Mouse (Mus musculus) fat pad, adult 2 months (tissue): Measurements from ENCODE around the gene Ccdc187.

Source experiments
- DNase-seq: peaks from one replicate; pipeline ENCODE4 v3.0.0-alpha.2; 2011; ENCODE audit warnings: low read depth, low spot score; ENCODE audit errors: extremely low read depth

Gene Ccdc187

DNA sequence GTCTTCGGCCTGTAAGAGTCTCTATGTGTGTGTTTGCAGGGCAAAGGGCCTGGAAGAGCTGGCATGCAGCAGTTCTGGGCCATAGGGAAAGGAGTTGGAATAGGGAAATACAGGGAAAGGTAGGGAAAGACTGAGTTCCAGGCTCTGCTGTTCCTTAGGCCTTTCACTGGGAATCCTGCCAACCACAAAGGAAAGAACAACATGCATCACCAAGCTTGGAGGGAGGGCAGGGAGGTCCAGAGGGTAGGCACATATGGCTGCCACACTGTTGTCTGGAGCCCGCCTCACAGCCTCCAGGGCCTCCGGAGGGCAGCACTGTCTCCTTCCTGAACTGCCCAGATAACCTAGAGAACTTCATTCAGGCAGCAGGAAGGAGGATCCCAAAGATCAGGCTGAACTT is 70.4 kb downstream of the Ccdc187 start:
- DNase-seq = no peak

DNA sequence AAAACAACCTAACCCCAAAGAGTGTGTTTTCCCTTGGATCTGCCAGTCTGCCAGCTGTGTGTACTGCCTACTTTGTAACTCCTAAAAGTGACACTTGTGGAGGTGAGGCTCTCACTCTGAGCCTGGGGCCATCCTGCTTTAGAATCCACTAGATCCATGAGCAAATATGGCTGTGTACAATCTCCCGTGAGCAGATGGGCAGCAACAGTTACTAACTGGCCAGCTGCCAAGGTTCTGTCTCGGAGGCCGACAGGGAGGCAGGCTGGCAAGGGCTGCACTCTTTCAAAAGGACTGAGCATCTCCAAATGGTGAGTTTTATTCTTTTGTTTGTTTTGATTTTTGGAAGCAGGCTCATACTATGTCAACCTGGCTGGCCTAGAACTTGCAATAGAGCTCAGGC is 79.8 kb downstream of the Ccdc187 start:
- no peak for DNase-seq

DNA sequence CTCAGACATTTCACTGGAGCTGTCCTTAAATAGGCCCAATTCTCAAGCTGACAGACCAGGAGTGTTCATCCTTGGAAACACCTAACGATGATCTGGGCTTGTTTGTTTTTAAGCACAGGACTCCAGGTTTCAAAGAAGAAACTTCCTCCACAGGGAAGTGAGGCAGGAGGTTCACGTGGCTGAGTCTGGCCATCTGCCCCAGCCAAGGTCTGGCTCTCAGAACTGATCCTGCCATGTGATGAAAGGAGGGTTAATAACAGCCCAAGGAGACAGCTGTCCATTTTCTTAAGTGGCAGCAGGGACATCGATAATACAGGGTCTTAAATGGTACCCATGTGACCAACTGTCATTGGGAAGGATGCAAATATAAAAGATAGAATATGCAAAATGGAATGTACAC is 84.8 kb downstream of the Ccdc187 start:
- DNase-seq = no peak

DNA sequence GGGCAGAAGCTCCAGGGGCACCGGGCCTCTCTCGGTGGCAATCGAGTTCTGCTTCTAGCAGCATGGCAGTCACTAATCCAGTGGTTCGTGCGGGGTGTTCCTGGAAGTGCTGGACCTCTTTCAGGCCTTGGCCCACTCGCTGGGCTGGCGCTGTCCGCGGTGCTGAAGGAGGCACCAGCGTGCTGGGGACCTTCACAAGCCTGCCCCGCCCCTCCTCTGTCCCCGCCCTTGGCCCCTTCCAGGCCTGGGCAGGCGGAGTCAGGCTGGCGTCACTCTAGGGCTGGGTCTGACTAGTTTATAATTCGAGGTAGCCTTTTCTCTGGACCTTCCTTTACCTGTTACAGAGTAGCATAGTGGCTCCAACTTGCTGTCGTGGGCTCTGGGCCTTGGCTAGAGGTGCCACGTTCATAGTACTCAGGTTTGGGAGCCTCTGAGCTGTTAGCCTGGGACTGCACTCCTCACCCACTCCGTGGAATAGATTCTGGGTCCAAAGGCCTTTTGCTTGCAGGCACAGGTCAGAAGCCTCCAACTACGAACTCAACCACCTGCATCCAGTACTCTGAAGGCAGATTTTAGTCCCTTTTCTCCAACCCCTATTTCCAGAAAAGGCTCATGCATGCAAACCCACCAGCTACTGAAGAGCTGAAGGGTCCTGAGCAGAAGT is 86.1 kb downstream of the Ccdc187 start, which contains the start of gene Lhx3:
Gene Lhx3 (minus strand): TSS at position 164 of the 664 bp plus-strand sequence.
- DNase-seq = no peak

DNA sequence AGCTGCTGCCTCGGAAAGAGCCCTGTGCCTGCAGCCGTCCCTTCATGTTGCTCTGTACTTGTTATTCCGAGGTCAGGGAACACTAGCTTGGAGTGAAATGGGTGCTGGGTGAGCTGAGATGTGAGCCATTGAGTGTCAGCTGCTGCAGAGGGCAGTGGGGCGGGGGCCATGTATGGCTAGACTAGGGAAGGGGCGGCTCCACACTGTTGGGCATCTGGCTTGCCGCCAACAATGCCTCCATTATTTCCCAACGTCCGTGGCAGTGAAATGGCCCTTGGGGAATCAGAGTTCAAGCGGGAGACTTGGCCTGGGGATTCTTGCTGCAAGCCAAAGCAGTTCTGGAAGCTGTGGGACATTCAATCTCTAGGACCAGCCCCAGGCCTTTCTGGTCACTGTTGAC is 86.8 kb downstream of the Ccdc187 start:
- no peak for DNase-seq

DNA sequence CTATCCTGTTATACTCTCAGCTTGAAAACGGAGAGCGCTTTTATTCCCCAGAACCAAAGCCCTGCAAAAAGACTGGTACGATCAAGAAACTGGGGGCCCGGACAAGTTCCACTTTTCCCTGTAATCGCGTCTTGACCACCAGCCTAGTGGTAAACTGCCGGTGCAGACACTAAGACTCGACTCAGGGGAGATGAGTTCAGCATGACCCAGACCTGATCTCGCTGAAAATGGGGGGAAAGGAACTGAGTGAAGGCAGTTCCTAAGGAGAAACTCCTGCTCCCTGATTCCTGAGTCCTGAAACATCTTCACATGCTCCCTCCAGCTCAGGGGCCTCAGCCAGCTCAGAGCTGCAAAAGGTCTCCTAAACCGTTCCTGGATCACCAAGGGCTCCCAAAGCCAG is 88.6 kb downstream of the Ccdc187 start:
- DNase-seq = no peak

DNA sequence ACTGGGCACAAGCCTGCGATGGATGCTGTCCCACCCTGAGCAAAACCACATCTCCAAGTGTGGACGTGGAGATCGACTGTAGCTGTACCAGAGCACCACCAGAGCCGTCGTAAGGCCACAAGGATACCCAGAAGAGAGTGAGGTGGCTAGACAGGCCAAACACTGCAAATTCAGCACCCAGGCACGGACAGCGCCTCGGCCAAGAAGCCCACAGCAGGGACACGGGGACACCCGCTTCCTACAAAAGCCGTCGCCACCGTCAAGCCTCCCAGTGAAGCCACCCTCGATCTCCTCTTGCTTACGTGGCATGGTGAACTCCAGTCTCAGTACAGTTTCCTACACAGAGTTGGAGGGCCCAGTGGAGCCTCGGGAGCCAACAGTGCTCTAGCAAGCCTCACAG is 89.2 kb downstream of the Ccdc187 start:
- DNase-seq = no peak

DNA sequence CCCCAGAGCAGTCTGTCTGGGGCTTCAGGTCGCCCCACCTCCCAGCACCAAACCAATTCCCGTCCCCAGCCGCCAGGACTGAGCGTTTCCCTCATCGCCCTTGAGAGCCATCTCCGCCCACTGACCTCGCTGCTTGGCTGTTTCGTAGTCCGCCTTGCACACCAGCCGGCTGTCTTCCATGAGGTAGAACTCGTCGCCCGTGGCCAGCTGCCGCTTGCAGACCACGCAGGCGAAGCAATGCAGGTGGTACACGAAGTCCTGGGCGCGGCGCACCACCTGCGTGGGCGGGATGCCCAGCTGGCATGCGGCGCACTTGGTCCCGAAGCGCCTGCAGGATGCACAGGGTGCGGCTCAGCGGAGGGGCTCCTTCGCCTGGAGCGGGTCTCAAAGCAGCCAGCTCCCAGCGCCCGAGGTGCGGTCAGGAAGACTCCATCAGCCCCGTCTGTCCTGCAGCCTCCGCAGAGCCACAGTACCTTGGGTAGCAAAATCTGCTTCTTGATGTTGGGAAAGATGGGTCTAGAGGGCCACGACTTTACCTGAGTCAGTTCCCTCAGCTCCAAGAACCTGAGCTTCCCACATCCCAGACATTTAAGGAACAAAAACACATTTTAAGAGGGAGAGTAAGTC is 91.4 kb downstream of the Ccdc187 start:
- no peak for DNase-seq

DNA sequence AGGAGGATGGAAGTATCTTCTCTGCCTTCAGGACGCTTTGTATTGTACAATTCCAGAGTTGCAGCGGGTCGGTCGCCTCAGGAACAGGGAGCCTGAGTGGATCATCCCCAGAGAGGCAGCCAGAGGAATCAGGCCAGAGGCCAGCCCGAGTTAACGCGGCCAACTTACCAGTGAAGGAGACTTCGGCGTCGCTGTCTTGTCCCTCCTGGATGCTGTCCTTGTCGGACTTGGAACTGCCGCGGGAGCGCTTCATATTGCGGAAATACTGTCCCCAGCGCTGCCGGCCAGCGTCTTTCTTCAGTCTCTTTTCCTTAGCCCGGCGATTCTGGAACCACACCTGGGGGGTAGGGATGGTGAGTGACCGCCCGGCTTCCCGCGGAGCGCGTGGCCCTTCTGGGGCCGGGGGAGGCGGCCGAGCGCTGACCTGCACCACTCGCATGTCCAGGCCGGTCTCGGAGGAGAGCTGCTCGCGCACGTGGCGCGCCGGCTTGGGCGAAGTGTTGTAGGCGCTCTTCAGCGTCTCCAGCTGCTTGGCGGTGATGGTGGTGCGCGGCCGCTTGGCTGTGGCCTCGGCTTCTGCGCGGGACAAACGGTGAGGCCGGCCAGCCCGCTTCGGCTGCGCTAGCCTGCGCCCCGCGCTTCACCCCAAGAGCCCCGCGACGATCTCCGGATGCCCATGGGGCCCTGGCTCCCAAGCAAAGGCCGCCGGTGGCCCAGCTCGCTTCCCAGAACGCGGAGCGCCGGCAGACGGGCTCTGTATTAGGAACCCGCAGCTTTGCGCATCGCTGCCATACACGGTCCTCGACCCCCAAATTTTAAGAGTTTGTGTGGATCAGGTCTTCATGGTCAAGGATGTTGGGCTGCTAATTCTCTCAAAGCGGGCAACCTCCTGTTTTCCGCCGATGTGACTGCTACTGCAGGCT is 92.2 kb downstream of the Ccdc187 start:
- DNase-seq = no peak

DNA sequence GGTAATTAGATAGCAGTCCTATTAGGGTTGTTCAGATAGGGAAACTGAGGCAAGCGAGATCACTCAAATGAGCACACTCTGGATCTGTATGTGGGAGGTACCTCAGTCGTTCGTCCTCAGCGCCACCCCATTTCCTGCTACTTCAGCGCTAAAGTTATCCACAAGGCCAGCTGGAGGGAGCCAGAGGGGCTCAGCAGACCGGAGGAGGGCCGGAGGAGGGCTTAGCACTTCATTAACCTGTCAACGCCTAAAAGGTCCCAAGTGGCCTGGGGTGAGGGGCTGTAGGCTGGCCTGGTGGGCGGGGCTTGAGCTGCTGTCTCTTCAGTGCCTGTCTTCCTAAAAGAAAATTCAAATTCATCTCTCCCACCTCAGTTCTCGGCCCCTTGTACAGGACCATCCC is 95.9 kb downstream of the Ccdc187 start:
- no peak for DNase-seq

DNA sequence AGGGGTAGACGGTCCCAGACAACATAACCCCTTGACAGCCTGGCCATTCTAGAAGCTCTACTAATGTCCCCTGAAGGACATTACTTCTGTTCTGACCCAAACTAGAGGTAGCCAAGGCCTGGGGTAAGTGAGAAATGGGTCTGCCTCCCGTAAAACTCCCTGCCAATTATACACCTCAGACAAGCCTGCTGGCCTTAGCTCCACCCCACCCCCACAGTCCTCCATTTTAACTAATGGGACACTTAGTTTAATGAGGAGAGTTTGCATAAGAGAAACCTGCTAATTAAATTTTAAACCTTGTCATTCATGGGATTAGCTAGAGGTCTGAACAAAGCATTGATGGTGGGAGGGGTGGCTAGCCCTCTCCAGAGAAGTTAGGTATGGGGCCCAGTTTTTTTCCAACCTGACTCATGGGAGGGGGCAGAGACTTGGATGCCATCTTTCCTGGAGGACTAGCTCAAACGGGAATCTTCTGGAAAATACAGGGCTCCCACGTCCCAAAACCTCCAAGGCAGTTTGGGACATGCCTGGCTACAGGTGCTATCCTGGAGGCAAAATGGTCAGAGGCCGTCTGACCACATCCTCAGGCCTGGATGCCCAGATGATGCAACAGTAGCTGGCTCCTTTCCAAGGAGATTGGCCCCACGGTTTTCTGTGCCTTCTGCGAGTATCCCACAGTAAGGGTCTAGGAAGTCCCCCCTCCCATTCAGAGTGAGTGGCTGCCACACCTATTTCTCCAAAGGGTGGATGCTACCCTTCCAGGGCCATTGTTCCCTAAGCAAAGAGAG is 99.6 kb downstream of the Ccdc187 start:
- DNase-seq = no peak
